Mouse (Mus musculus) midbrain, embryonic 16.5 days (tissue): ENCODE measurements at regions not wholly inside any gene's neighbourhood (a gene's known extent, or its start where the extent isn't known, plus 50 kb on each side); places are given as distances from the start of the nearest gene placed in this dataset.

Experiments
- ATAC-seq: fragments of 200-750 bp; cut with Nextera tagmentation; 2 replicates; pipeline ENCODE4 v1.8.0; 2017; ENCODE audit warnings: moderate TSS enrichment
- H3K27ac ChIP-seq: fragments of 300-500 bp; sonication (generic); 2 replicates; pipeline ENCODE4 v1.5.1; 2014; ENCODE audit warnings: mild to moderate bottlenecking, low read length, mixed read lengths
- H3K27me3 ChIP-seq: fragments of 300-500 bp; sonication (generic); 2 replicates; pipeline ENCODE4 v1.6.1; 2014; ENCODE audit warnings: low read depth, low read length, mixed read lengths; ENCODE audit not compliant: control insufficient read depth, insufficient read depth
- H3K36me3 ChIP-seq: fragments of 300-500 bp; sonication (generic); 2 replicates; pipeline ENCODE4 v1.6.1; 2014; ENCODE audit warnings: mild to moderate bottlenecking, low read length, moderate library complexity, mixed read lengths; ENCODE audit not compliant: control insufficient read depth, insufficient read depth
- H3K4me1 ChIP-seq: fragments of 300-500 bp; sonication (generic); 2 replicates; pipeline ENCODE4 v1.6.1; 2014; ENCODE audit warnings: mild to moderate bottlenecking, low read length, mixed read lengths; ENCODE audit not compliant: control insufficient read depth, insufficient read depth
- H3K4me2 ChIP-seq: fragments of 300-500 bp; sonication (generic); 2 replicates; pipeline ENCODE4 v1.6.1; 2014; ENCODE audit warnings: mild to moderate bottlenecking, low read length, mixed read lengths
- H3K4me3 ChIP-seq: fragments of 300-500 bp; sonication (generic); 2 replicates; pipeline ENCODE4 v1.5.1; 2014; ENCODE audit warnings: low read depth, mild to moderate bottlenecking, low read length, moderate library complexity, mixed read lengths
- H3K9ac ChIP-seq: fragments of 300-500 bp; sonication (generic); 2 replicates; pipeline ENCODE4 v1.6.1; 2014; ENCODE audit warnings: low read depth, low read length, mixed read lengths
- H3K9me3 ChIP-seq: fragments of 300-500 bp; sonication (generic); replicated peaks from 2 replicates; pipeline ENCODE4 v1.6.1; 2014; ENCODE audit warnings: mild to moderate bottlenecking, low read length, mixed read lengths; ENCODE audit not compliant: control insufficient read depth, poor library complexity, severe bottlenecking
- WGBS: fragments of 180-500 bp; shearing (Covaris S2); extraction: QIAGEN DNeasy Blood & Tissue Kit; methylation state at CpG from one replicate; pipeline ENCODE4 v1.1.7; 2014; 5-methylcytosine and 5-hydroxymethylcytosine counted together

DNA sequence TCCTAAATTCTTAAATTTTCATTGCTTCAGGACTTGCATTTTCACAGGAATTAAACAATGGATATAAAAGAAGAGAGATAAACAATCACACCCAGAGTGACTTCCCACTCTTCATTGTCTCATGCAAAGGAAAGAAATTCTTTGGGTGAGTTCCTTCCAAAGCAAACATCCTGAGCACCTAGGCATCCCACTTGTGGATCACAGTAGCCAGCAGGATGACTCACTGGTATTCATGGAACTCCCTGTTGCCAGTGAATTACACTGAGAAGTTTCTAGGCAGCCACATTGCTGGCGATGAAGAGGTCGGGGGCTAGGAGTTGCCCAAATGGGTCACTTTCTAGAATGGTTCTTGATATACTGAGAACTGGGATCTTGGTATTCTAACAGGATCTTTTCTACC lies 609.2 kb upstream of the A1bg start:
- H3K9me3 ChIP-seq: no peaks in the 10 kb centered on the region
- no peak overlapping the region for H3K9ac ChIP-seq
- H3K27me3 ChIP-seq: no peaks in the 10 kb centered on the region
- ATAC-seq: no peak
- H3K36me3 ChIP-seq: no peaks in the 10 kb centered on the region
- H3K4me2 ChIP-seq: no peak overlapping the region
- 95% methylated on average over 2 of the region's 2 CpGs for WGBS
- no peak overlapping the region for H3K4me3 ChIP-seq
- peaks cover 2% of the 10 kb centered on the region for H3K4me1 ChIP-seq
- no peak overlapping the region for H3K27ac ChIP-seq

DNA sequence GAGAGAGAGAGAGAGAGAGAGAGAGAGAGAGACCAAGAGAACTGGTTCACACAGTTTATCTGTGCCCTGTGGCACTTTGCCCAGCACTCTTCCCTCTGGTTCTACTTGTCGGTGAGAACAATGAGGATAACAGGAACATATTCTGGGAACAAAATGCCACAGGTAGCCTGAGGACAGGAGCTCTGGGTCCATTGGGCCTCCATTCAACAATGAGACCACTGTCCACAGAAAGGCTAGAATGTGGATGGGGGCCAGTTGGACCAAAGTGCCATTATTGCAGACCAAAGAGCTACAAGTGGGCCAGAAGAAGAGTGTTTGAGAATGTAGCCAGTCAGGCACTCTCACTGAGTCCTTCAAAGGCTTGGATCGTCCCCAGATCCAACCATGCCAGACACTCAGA lies 600.2 kb upstream of the A1bg start:
- no peaks in the 10 kb centered on the region for H3K9me3 ChIP-seq
- no peak overlapping the region for H3K9ac ChIP-seq
- H3K27me3 ChIP-seq: no peaks in the 10 kb centered on the region
- no peak for ATAC-seq
- H3K4me1 ChIP-seq: no peaks in the 10 kb centered on the region
- no peak overlapping the region for H3K4me2 ChIP-seq
- WGBS: 85% methylated on average over 2 of the region's 2 CpGs
- H3K4me3 ChIP-seq: no peak overlapping the region
- H3K27ac ChIP-seq: no peak overlapping the region
- no peaks in the 10 kb centered on the region for H3K36me3 ChIP-seq

- H3K4me3 ChIP-seq: no peak overlapping the region
- H3K27me3 ChIP-seq: no peaks in the 10 kb centered on the region
- no peaks in the 10 kb centered on the region for H3K9me3 ChIP-seq
- no peak overlapping the region for H3K27ac ChIP-seq
- no peak overlapping the region for H3K4me2 ChIP-seq
- 81% methylated on average over 1 of the region's 1 CpGs for WGBS
- no peaks in the 10 kb centered on the region for H3K4me1 ChIP-seq
- no peaks in the 10 kb centered on the region for H3K36me3 ChIP-seq
- no peak for ATAC-seq
- H3K9ac ChIP-seq: no peak overlapping the region
Observed at GRCm38 (mm10) chr15:61517265-61517664, 594.5 kb upstream of the A1bg start.

DNA sequence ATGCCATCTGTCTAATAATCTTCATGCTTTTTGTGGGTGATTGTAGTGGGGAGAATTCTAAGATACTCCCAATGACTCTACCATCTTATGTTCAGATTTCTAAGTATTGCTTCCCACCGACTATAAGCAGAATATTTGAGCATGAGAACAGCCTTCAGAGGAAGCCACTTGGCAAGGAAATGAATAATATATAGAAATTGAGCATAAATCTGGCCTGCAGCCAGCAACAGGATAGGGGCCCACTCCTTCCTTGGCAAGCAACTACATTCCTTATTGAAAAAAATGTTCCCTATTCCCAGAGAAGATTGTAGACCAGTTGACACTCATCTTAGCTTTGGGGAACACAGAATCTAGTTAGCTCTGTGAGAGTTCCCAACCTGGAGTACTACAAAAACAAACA lies 591.5 kb upstream of the A1bg start:
- H3K9me3 ChIP-seq: no peaks in the 10 kb centered on the region
- no peak for ATAC-seq
- no peak overlapping the region for H3K4me2 ChIP-seq
- H3K27me3 ChIP-seq: no peaks in the 10 kb centered on the region
- H3K27ac ChIP-seq: no peak overlapping the region
- no peak overlapping the region for H3K9ac ChIP-seq
- no peaks in the 10 kb centered on the region for H3K4me1 ChIP-seq
- no peaks in the 10 kb centered on the region for H3K36me3 ChIP-seq
- 61% methylated on average over 1 of the region's 1 CpGs for WGBS
- no peak overlapping the region for H3K4me3 ChIP-seq

DNA sequence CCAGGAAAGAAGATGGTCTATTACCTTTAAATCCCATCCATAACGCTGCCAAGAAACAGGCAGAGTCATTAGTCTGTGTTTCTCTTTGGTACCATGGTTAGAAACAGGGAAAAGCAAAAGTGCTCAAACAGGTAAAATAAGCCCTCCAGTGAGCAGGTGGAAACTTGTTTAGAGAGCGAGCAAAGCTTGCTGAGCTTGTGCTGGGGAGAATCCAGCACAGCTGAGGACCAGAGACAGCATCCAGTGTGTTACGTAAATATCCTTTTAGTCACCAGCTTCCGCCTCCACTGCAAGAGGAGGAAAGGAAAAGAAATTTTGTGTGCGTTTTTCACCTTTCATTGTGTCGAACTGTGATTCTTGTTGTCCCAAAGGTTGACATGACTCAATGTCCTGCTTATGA lies 586.0 kb upstream of the A1bg start:
- no peaks in the 10 kb centered on the region for H3K27me3 ChIP-seq
- no peaks in the 10 kb centered on the region for H3K9me3 ChIP-seq
- H3K9ac ChIP-seq: no peak overlapping the region
- no peaks in the 10 kb centered on the region for H3K4me1 ChIP-seq
- no peak overlapping the region for H3K27ac ChIP-seq
- H3K4me2 ChIP-seq: no peak overlapping the region
- H3K36me3 ChIP-seq: no peaks in the 10 kb centered on the region
- no peak for ATAC-seq
- 94% methylated on average over 6 of the region's 6 CpGs for WGBS
- H3K4me3 ChIP-seq: no peak overlapping the region

GRCm38 (mm10) chr15:61506361-61506897 lies 583.6 kb upstream of the A1bg start:
- no peaks in the 10 kb centered on the region for H3K9me3 ChIP-seq
- H3K36me3 ChIP-seq: no peaks in the 10 kb centered on the region
- no peak overlapping the region for H3K27ac ChIP-seq
- ATAC-seq: no peak
- 79% methylated on average over 6 of the region's 6 CpGs for WGBS
- H3K4me3 ChIP-seq: no peak overlapping the region
- no peak overlapping the region for H3K4me2 ChIP-seq
- H3K9ac ChIP-seq: no peak overlapping the region
- no peaks in the 10 kb centered on the region for H3K4me1 ChIP-seq
- H3K27me3 ChIP-seq: no peaks in the 10 kb centered on the region

DNA sequence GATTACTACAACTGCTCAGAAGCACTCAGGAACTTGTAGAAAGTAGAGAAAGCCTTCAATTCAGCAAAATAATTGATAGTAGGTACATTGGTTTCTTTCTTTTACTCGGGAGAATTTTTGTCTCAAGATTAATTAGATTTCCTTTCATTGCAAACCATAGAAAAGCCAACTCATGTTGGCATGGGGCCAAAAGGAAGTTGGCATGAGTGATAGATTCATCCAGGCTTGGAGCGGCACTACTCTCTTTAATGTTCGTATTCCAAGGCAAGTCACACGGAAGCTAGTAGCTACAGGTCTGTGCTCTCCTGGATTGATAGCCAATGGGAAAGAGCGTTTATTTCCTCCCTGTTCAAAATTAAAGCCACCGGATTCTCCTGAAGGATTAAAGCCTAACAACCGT lies 580.6 kb upstream of the A1bg start:
- no peak overlapping the region for H3K27ac ChIP-seq
- H3K9me3 ChIP-seq: no peaks in the 10 kb centered on the region
- WGBS: 80% methylated on average over 7 of the region's 7 CpGs
- H3K4me1 ChIP-seq: no peaks in the 10 kb centered on the region
- no peak for ATAC-seq
- no peaks in the 10 kb centered on the region for H3K36me3 ChIP-seq
- no peak overlapping the region for H3K4me2 ChIP-seq
- H3K4me3 ChIP-seq: no peak overlapping the region
- H3K9ac ChIP-seq: no peak overlapping the region
- no peaks in the 10 kb centered on the region for H3K27me3 ChIP-seq

DNA sequence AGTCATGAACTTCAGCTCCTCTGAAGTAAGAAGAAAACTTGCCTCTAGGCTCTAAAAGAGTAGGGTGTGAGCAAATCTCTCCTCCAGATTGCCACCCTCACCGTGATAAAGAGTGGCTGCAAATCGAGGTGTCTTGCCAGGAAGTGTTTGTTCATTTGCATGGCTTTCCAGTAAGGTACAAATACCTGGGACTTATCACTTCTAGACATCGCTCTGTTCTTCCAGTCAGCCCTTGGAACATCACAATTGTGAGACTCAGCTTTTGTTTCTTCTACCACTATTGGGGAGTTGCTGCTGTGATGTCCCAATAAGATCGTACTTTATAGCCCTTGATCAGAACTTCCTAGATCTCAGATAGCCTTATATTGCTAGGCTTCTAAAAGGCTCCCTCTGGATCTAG lies 566.9 kb upstream of the A1bg start:
- Histone ChIP-seq H3K4me2 (no peak overlapping the region), H3K4me3 (no peak overlapping the region), H3K27ac (no peak overlapping the region), H3K36me3 (no peaks in the 10 kb centered on the region), H3K4me1 (no peaks in the 10 kb centered on the region), H3K9ac (no peak overlapping the region), H3K27me3 (no peaks in the 10 kb centered on the region), H3K9me3 (no peaks in the 10 kb centered on the region)
- ATAC-seq: no peak
- WGBS: 91% methylated on average over 4 of the region's 4 CpGs

GRCm38 (mm10) chr15:61481861-61482260 lies 559.0 kb upstream of the A1bg start:
- no peak overlapping the region for H3K4me2 ChIP-seq
- ATAC-seq: no peak
- H3K4me3 ChIP-seq: no peak overlapping the region
- no peak overlapping the region for H3K27ac ChIP-seq
- no peaks in the 10 kb centered on the region for H3K4me1 ChIP-seq
- no peak overlapping the region for H3K9ac ChIP-seq
- 64% methylated on average over 7 of the region's 7 CpGs for WGBS
- H3K36me3 ChIP-seq: no peaks in the 10 kb centered on the region
- no peaks in the 10 kb centered on the region for H3K9me3 ChIP-seq
- no peaks in the 10 kb centered on the region for H3K27me3 ChIP-seq

DNA sequence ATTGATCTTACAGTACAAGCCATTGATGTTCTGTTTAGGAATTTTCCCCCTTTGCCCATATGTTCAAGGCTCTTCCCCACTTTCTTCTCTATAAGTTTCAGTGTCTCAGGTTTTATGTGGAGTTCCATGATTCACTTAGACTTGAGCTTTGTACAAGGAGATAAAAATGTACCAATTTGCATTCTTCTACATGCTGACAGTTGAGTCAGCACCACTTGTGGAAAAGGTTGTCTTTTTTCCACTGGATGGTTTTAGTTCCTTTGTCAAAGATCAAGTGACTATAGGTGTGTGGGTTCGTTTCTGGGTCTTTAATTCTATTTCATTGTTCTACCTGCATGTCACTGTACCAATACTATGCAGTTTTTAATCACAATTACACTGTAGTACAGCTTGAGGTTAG lies 551.1 kb upstream of the A1bg start:
- WGBS: 37% methylated on average over 1 of the region's 1 CpGs
- Histone ChIP-seq H3K36me3 (no peaks in the 10 kb centered on the region), H3K27ac (no peak overlapping the region), H3K9ac (no peak overlapping the region), H3K27me3 (no peaks in the 10 kb centered on the region), H3K4me1 (no peaks in the 10 kb centered on the region), H3K9me3 (no peaks in the 10 kb centered on the region), H3K4me3 (no peak overlapping the region), H3K4me2 (no peak overlapping the region)
- ATAC-seq: no peak
